Mouse (Mus musculus): ENCODE data around the gene Gsk3b.
"Not testable (repeated sequence)": the region's sequence is repeated elsewhere in the genome, so short reads cannot be mapped to it uniquely, and the experiment has no call there.

The Gsk3b gene

GRCm38 (mm10) chr16:38088629-38089446, at the start of gene Gsk3b:
TSS of gene Gsk3b (plus strand) at chr16:38089001.
- DNase-seq (ENCODE audit: low spot score), result peak; percentile 99

- no peak for DNase-seq (ENCODE audit: low spot score)
These were observed 46.6 kb upstream of the Gsk3b start for GRCm38 (mm10) chr16:38042160-38042559.

DNA sequence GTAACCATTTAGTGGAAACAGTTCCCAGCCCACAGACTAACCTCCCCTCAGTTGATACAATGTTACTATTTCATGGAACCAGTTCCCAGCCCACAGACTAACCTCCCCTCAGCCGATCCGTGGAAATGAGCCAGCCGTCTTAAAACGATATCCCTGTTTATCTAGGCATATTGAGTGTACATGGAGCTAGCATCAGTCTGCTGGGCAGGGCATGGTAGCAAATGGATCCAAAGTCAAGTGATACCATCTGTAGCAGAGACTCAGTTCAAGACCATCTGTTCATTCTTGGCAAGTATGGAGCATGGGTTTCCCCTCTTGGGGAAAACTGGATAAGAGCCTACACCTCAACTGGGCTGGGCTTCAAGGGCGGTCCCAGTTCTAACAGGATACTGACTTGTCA, 44.2 kb upstream of the Gsk3b start:
- no peak for DNase-seq (ENCODE audit: low spot score)

GRCm38 (mm10) chr16:38047781-38048558, 40.8 kb upstream of the Gsk3b start:
- DNase-seq (ENCODE audit: low spot score), result no peak

DNA sequence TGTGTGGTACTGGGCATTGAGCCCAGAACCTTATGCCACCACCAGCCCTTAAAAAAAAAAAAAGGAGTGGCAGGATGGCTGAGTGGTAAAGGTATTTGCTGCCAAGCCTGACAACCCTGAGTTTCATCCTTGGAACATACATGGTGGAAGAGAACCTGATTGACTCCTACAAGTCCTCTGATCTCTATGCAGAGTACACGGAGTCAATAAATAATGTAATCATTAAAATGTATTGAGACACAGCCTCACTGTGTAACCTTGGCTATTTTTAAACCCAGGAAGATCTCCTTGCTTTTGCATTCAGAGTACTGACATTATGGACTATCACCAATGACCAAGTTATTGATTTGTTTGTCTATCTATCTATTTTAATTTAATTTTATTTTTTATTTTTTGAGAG, 30.9 kb upstream of the Gsk3b start:
- no peak for DNase-seq (ENCODE audit: low spot score)

DNA sequence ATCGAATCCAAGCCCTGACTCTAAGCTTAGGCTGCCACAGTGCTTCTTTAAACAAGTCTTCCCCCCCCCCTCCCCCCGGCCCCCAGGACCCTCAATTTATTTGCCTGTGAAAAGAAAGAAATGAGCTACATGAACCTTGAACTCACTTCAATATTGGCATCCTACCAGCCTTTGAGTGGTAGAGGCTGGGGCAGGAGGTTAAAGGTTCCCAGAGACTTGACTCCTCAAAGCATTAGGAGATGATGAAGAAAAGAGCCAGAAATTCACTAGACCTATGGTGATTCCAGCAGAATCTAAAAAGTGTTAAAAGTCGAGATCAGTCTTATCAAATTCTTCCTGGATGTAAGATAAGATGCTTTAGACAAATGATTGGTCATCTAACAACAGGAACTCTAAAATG, 30.0 kb upstream of the Gsk3b start:
- DNase-seq (ENCODE audit: low spot score), result no peak

GRCm38 (mm10) chr16:38059631-38060030, 29.2 kb upstream of the Gsk3b start:
- no peak for DNase-seq (ENCODE audit: low spot score)

- not testable (repeated sequence) for DNase-seq (ENCODE audit: low spot score)
These were observed 14.8 kb upstream of the Gsk3b start for GRCm38 (mm10) chr16:38073859-38074631.

GRCm38 (mm10) chr16:38080201-38080600, 8.6 kb upstream of the Gsk3b start:
- DNase-seq (ENCODE audit: low spot score), result no peak

GRCm38 (mm10) chr16:38087231-38087630, 1.6 kb upstream of the Gsk3b start:
- no peak for DNase-seq (ENCODE audit: low spot score)

GRCm38 (mm10) chr16:38087645-38088125, 1.1 kb upstream of the Gsk3b start:
- peak; percentile 66 for DNase-seq (ENCODE audit: low spot score)

DNA sequence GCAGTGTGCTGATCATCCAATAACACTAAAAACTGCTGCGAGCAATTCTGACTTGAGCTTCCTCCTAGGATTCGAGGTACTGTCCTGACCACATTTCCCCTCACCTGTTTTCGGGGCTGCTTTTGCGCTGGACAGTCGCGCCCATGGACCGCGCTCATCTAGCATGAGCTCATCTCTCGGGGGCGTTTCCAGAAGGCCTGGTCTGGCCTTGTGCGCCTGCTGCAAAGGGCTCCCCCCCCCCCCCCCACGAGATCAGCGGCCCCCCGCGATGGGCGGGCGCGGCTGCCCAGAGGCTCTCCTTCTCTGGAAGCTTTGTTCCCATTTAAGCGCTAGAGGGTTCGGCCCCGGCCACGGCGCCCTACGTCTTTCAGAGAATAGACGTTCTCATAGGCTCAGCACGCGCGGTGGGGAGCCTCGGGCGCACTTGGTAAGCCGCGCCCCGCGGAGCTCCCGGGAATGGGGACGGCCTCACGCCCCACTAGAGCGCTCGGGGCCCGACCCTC, 624 bp upstream of the Gsk3b start:
- no peak for DNase-seq (ENCODE audit: low spot score)

DNA sequence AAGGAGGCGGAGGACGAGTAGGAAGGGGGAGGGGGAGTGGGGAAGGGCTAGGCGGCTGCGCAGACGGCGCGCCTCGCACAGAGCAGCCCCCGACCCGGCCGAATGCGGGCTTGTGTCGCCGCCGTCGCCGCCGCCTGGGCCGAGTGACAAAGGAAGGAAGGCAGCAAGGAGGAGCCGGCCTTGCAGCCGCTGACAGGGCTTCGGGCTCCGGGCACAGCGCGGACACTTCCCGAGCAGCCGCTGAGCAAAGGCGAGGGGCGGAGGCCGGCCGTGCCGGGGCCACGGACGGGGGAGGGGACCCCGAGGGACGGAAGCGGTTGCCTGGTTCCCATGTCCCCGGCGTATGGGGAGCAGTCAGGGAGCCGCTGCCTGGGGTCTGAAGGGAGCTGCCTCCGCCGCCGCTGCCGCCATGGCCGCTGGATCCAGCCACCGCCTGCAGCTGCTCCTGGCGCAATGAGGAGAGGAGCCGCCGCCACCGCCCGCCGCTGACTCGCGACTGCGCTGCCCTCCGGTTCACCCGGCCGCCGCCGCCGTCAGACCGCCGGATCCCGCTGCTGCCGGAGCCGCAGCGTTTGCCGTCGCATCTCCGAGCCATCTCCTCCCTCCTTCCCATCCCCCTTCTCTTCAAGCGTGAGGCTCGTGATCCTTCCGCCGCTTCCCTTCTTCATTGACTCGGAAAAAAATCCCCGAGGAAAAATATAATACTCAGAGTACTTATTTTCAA, 808 bp downstream of the Gsk3b start:
- peak; percentile 76 for DNase-seq (ENCODE audit: low spot score)

GRCm38 (mm10) chr16:38090341-38091005, 1.7 kb downstream of the Gsk3b start:
- DNase-seq (ENCODE audit: low spot score), result peak; percentile 49

GRCm38 (mm10) chr16:38091041-38091440, 2.2 kb downstream of the Gsk3b start:
- DNase-seq (ENCODE audit: low spot score), result no peak

GRCm38 (mm10) chr16:38091706-38092105, 2.9 kb downstream of the Gsk3b start:
- DNase-seq (ENCODE audit: low spot score), result no peak

GRCm38 (mm10) chr16:38092598-38092997, 3.8 kb downstream of the Gsk3b start:
- DNase-seq (ENCODE audit: low spot score), result peak; percentile 33

DNA sequence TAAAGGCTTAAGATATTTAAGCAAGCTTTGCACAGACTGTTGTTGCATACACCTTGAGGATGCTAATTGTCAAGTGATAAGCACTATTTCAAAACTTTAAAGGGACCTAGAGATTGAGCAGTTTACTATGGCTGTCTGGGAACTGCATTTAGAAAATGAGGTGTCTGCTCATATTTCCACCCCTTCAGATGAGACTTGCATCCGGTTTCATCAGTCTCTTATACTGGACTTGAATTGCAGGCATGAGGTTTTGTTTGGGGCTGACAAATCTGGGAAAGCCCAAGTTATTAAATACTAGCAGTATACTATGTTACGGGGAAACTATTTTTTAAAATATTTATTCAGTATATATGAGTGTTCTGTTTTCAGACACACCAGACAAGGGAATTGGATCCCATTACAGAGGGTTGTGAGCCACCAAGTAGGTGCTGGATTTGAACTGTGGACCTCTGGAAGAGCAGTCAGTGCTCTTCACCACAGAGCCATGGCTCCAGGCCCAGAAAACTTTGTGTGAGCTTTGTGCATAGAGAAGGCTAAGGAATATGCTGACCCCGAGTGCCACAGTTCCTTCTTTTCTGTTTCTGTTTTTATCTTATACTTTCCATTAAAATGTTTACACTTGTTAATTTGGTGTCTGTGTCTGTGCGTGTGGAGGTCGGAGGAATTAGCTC, 6.5 kb downstream of the Gsk3b start:
- DNase-seq (ENCODE audit: low spot score), result no peak

DNA sequence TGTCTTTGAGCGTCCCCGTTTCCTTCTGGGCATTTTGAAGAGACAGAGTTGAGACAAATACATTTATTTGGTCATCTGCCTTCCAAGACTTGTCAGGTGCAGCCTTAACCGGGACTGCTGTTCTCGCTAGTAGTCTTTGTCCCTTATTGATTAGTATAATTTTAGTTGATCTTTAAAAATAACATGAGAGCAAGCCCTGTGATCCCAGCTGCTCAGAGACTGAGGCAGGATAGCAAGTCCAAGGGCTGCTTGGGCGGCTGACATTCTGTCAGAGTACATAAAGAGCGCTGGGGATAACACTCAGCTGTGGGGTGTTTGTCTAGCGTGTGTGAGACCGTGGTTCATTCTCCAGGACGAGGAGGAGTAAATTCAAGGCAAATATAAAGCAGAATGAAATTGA, 8.7 kb downstream of the Gsk3b start:
- DNase-seq (ENCODE audit: low spot score), result no peak

- DNase-seq (ENCODE audit: low spot score), result no peak
These were observed 10.5 kb downstream of the Gsk3b start for GRCm38 (mm10) chr16:38099325-38099724.
